Mouse (Mus musculus): ENCODE results near the gene Chn2. TPM values are rescaled to one million over a fixed set of nuclear protein-coding genes. Genes with fewer than 3 reads are reported as not detected.

Gene Chn2
- total and polyA plus RNA-seq, 3 experiments = not detected

DNA sequence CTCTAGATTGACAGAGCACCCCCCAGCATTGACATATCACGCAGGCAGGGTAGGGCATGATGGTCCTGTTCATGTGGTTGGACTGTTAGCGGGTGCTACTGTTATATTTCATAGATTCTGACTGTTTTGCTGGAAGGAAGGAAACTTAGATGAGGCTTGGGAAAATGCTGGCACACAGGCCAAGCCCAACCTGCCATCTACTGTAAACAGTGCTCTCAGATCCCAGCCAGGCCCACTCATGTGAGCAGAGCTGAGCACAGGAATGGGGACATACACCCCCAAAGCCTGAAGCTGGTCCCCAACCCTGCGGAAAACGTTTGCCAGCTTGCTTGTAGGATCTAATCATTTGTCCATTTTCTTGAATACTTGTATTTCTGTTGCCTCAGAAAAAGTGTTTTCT, 32.1 kb downstream of the Chn2 start:
- H3K9ac ChIP-seq (ENCODE audit: control insufficient read depth, low read depth, low read length, poor library complexity, severe bottlenecking) = no peak overlapping the region
- H3K9me3 ChIP-seq (replicated peaks; ENCODE audit: insufficient read depth, low read length) = no peaks in the 10 kb centered on the region
- no peak overlapping the region for H3K4me3 ChIP-seq (ENCODE audit: control insufficient read depth in 1 of 2, insufficient read depth in 1 of 2, low read depth in 2 of 2, low read length in 2 of 2)
- no peaks in the 10 kb centered on the region for H3K27me3 ChIP-seq (ENCODE audit: control insufficient read depth in 1 of 2, insufficient read depth in 2 of 2, low read length in 2 of 2)
- H3K4me1 ChIP-seq (ENCODE audit: control insufficient read depth in 1 of 2, insufficient read depth in 2 of 2, low read length in 2 of 2) = no peaks in the 10 kb centered on the region
- TF ChIP-seq ETS1 (IDR thresholded peaks at IDR 0.05; ENCODE audit: low read depth, low read length) (no peak), MYB (IDR thresholded peaks at IDR 0.05; ENCODE audit: low read depth, low read length) (no peak), HCFC1 (IDR thresholded peaks at IDR 0.05; ENCODE audit: low read depth, low read length) (no peak), ZNF384 (IDR thresholded peaks at IDR 0.05; ENCODE audit: low read depth, low read length) (no peak), MAZ (IDR thresholded peaks at IDR 0.05; ENCODE audit: low read depth, low read length) (no peak), SIN3A (IDR thresholded peaks at IDR 0.05; ENCODE audit: low read length) (no peak), ELF1 (IDR thresholded peaks at IDR 0.05; ENCODE audit: low read depth, low read length) (no peak), MXI1 (IDR thresholded peaks at IDR 0.05; ENCODE audit: low read depth, low read length) (no peak), USF1 (IDR thresholded peaks at IDR 0.05; ENCODE audit: low read depth, low read length) (no peak), UBTF (IDR thresholded peaks at IDR 0.05; ENCODE audit: borderline replicate concordance, insufficient read depth, low read depth, low read length) (no peak), MAFK (IDR thresholded peaks at IDR 0.05; ENCODE audit: borderline replicate concordance, low read depth, low read length) (no peak)
- no peak overlapping the region for H3K27ac ChIP-seq (ENCODE audit: control insufficient read depth, low read depth, low read length)
- no peaks in the 10 kb centered on the region for H3K36me3 ChIP-seq (ENCODE audit: control insufficient read depth in 1 of 2, insufficient read depth in 2 of 2, low read length in 2 of 2)
- DNase-seq (ENCODE audit: low read depth, low spot score) = no peak
- no peaks in the 10 kb centered on the region for H3K79me2 ChIP-seq (ENCODE audit: control insufficient read depth, insufficient read depth, low read length, poor library complexity)

DNA sequence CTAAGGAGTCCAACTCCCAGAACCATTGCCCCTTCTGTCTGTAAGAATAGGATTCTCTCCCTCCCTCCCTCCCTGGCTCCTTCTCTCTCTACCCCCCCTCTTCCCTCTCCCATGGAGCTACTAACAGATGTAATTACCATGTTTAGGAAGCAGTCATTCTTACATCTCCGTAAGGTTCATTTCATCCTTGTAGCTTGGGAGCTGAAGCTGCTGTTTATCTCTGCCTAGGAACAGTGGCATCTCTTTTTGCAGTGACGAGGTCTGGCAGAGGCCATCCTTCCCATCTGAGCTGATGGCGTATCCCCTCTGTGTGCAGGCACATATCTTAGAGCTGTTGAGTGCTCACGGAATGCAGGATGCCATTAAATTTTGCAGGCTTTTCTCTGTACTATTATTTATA, 35.1 kb downstream of the Chn2 start:
- no peaks in the 10 kb centered on the region for H3K9me3 ChIP-seq (replicated peaks; ENCODE audit: insufficient read depth, low read length)
- H3K36me3 ChIP-seq (ENCODE audit: control insufficient read depth in 1 of 2, insufficient read depth in 2 of 2, low read length in 2 of 2) = no peaks in the 10 kb centered on the region
- H3K9ac ChIP-seq (ENCODE audit: control insufficient read depth, low read depth, low read length, poor library complexity, severe bottlenecking) = no peak overlapping the region
- DNase-seq (ENCODE audit: low read depth, low spot score) = no peak
- no peak overlapping the region for H3K27ac ChIP-seq (ENCODE audit: control insufficient read depth, low read depth, low read length)
- H3K4me1 ChIP-seq (ENCODE audit: control insufficient read depth in 1 of 2, insufficient read depth in 2 of 2, low read length in 2 of 2) = no peaks in the 10 kb centered on the region
- no peaks in the 10 kb centered on the region for H3K27me3 ChIP-seq (ENCODE audit: control insufficient read depth in 1 of 2, insufficient read depth in 2 of 2, low read length in 2 of 2)
- no peak for TF ChIP-seq ELF1 (IDR thresholded peaks at IDR 0.05; ENCODE audit: low read depth, low read length)
- no peak for TF ChIP-seq BHLHE40 (IDR thresholded peaks at IDR 0.05; ENCODE audit: borderline replicate concordance, low read depth, low read length)
- H3K4me3 ChIP-seq (ENCODE audit: control insufficient read depth in 1 of 2, insufficient read depth in 1 of 2, low read depth in 2 of 2, low read length in 2 of 2) = no peak overlapping the region
- H3K79me2 ChIP-seq (ENCODE audit: control insufficient read depth, insufficient read depth, low read length, poor library complexity) = no peaks in the 10 kb centered on the region

- Histone ChIP-seq H3K79me2 (ENCODE audit: control insufficient read depth, insufficient read depth, low read length, poor library complexity) (no peaks in the 10 kb centered on the region), H3K27ac (ENCODE audit: control insufficient read depth, low read depth, low read length) (no peak overlapping the region), H3K4me3 (ENCODE audit: control insufficient read depth in 1 of 2, insufficient read depth in 1 of 2, low read depth in 2 of 2, low read length in 2 of 2) (no peak overlapping the region), H3K9ac (ENCODE audit: control insufficient read depth, low read depth, low read length, poor library complexity, severe bottlenecking) (no peak overlapping the region), H3K9me3 (replicated peaks; ENCODE audit: insufficient read depth, low read length) (no peaks in the 10 kb centered on the region), H3K4me1 (ENCODE audit: control insufficient read depth in 1 of 2, insufficient read depth in 2 of 2, low read length in 2 of 2) (no peaks in the 10 kb centered on the region), H3K27me3 (ENCODE audit: control insufficient read depth in 1 of 2, insufficient read depth in 2 of 2, low read length in 2 of 2) (no peaks in the 10 kb centered on the region), H3K36me3 (ENCODE audit: control insufficient read depth in 1 of 2, insufficient read depth in 2 of 2, low read length in 2 of 2) (no peaks in the 10 kb centered on the region)
- TF ChIP-seq TCF12 (IDR thresholded peaks at IDR 0.05; ENCODE audit: low read depth, low read length) = no peak
- no peak for TF ChIP-seq ETS1 (IDR thresholded peaks at IDR 0.05; ENCODE audit: low read depth, low read length)
- TF ChIP-seq TBP (IDR thresholded peaks at IDR 0.05; ENCODE audit: low read depth, low read length) = no peak
- no peak for TF ChIP-seq RAD21 (IDR thresholded peaks at IDR 0.05; ENCODE audit: low read depth, low read length)
- TF ChIP-seq HCFC1 (IDR thresholded peaks at IDR 0.05; ENCODE audit: low read depth, low read length) = no peak
- TF ChIP-seq CHD1 (IDR thresholded peaks at IDR 0.05; ENCODE audit: low read depth, low read length) = no peak
- TF ChIP-seq ZKSCAN1 (IDR thresholded peaks at IDR 0.05; ENCODE audit: low read depth, low read length) = no peak
- no peak for TF ChIP-seq POLR2AphosphoS2 (IDR thresholded peaks at IDR 0.05; ENCODE audit: low read length)
- no peak for TF ChIP-seq BHLHE40 (IDR thresholded peaks at IDR 0.05; ENCODE audit: borderline replicate concordance, low read depth, low read length)
- no peak for TF ChIP-seq CHD2 (IDR thresholded peaks at IDR 0.05; ENCODE audit: low read length)
- no peak for TF ChIP-seq MYC (IDR thresholded peaks at IDR 0.05; ENCODE audit: low read depth, low read length)
- no peak for TF ChIP-seq E2F4 (IDR thresholded peaks at IDR 0.05; ENCODE audit: borderline replicate concordance, low read depth, low read length)
- no peak for DNase-seq (ENCODE audit: low read depth, low spot score)
Observed at GRCm38 (mm10) chr6:54075419-54075818, 36.1 kb downstream of the Chn2 start.
